In the genomic region with DNA sequence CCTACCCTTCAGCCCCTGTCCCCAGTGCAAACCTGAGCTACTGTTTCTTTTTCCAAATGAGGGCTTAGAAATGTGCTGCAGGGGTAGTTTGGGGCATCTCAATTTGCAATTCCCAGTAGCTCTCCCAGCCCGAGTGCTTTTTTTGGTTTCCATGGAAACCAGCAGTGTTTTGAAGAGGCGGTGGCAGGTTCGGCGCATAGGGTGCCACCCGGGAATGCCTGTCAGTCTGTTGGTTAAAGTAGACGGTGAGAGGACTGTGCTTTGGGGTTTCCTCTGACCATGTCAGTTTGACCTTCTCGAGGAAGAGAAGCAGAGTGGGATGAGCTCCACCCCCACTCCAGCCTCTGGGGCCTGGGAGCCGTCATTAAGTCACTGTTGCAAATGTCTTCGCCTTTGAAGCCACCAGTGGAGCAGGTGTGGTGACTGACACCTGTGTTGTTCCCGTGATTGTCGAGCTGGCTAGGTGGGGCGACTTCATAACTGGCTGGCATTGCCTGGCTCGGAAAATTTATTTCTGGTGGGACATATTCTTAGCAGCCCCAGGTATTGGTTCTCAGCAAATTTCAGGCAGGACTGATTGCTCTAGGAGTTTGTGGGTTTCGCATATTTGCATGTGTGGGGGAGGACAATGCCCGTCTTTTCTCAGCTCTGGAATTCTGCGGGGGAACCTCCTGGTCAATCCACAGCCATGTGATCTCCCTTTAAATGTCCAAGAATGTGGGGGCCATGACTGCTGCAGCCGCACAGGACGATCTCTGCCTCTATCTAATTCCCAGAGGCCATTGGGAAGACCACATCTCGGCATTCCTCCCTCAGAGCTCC, we compare ENCODE assay signal across 8 mouse cellular contexts. TPM values are rescaled to one million over a fixed set of nuclear protein-coding genes. Genes with fewer than 3 reads are reported as not detected.
DNase-seq lines count a peak whose midpoint lies in the region; ATAC-seq and TF ChIP-seq lines count a peak whose summit lies in the region.

No protein-coding gene starts in this region.

- no peaks in the 10 kb centered on the region for H3K27me3 ChIP-seq in hindbrain, postnatal 0 days (ENCODE audit: insufficient read depth, low read length)
- H3K27me3 ChIP-seq in neural tube, embryonic 13.5 days, result no peaks in the 10 kb centered on the region; the same call in 1 of the 2 replicates

- TF ChIP-seq CTCF in hindbrain, postnatal 0 days (IDR thresholded peaks at IDR 0.05; ENCODE audit: low read depth), result no peak

- H3K4me3 ChIP-seq in hindbrain, postnatal 0 days (ENCODE audit: low read length), result no peak overlapping the region
- no peak overlapping the region for H3K4me3 ChIP-seq in neural tube, embryonic 13.5 days

- no peaks in the 10 kb centered on the region for H3K9me3 ChIP-seq in hindbrain, postnatal 0 days (ENCODE audit: low read length)
- no peaks in the 10 kb centered on the region for H3K9me3 ChIP-seq in neural tube, embryonic 13.5 days

- WGBS in hindbrain, postnatal 0 days, result 14% methylated on average over 19 of the region's 19 CpGs
- 13% methylated on average over 19 of the region's 19 CpGs for WGBS in neural tube, embryonic 13.5 days

- peak overlapping the region; percentile 35 for H3K4me2 ChIP-seq in hindbrain, postnatal 0 days (ENCODE audit: low read depth, low read length)
- H3K4me2 ChIP-seq in neural tube, embryonic 13.5 days, result peak overlapping the region; percentile 36

- ATAC-seq in frontal cortex, adult (ENCODE audit: low TSS enrichment), result peak; percentile 75
- ATAC-seq in hindbrain, postnatal 0 days, result peak; percentile 60; the same call in 1 of the 2 replicates
- peak; percentile 28; the same call in 1 of the 2 replicates for ATAC-seq in neural tube, embryonic 13.5 days (ENCODE audit: low read depth)
- ATAC-seq in megakaryocyte-erythroid progenitor cell, adult 5-6 weeks (replicated peaks; ENCODE audit: low FRiP score, low TSS enrichment, poor library complexity, severe bottlenecking), result no peak

- no peak overlapping the region for H3K9ac ChIP-seq in hindbrain, postnatal 0 days (replicated peaks; ENCODE audit: low read length)
- no peak overlapping the region for H3K9ac ChIP-seq in neural tube, embryonic 13.5 days

- no peaks in the 10 kb centered on the region for H3K36me3 ChIP-seq in hindbrain, postnatal 0 days (ENCODE audit: insufficient read depth, low read length)
- no peaks in the 10 kb centered on the region for H3K36me3 ChIP-seq in neural tube, embryonic 13.5 days

- peaks cover 25% of the 10 kb centered on the region for H3K4me1 ChIP-seq in hindbrain, postnatal 0 days (ENCODE audit: insufficient read depth, low read length)
- H3K4me1 ChIP-seq in neural tube, embryonic 13.5 days (replicated peaks), result peaks cover 30% of the 10 kb centered on the region

- DNase-seq in frontal cortex, postnatal 25 days (ENCODE audit: low spot score in 2 of 2), result no peak
- peak; percentile 60 for DNase-seq in embryo, embryonic 9.5 days (ENCODE audit: extremely low spot score)
- peak; percentile 79 for DNase-seq in hindbrain, postnatal 0 days (ENCODE audit: low spot score)
- no peak for DNase-seq in urinary bladder, postnatal 36 days (ENCODE audit: low spot score in 2 of 2)
- no peak for DNase-seq in adrenal gland, postnatal 36 days

- H3K27ac ChIP-seq in hindbrain, postnatal 0 days, result peak overlapping the region; percentile 58; the same call in 1 of the 2 replicates
- H3K27ac ChIP-seq in neural tube, embryonic 13.5 days (replicated peaks), result peak overlapping the region; percentile 59

RNA-seq across cellular contexts. Expression of a gene that starts 17.1 kb away (rescaled TPM):
- 143 and 164 TPM in 2 replicates for total RNA-seq in hindbrain, postnatal 0 days (2014; rRNA removed)
- 113 and 118 TPM in 2 replicates for polyA plus RNA-seq in hindbrain, postnatal 0 days (2015; fragmentation: Nextera tagmentation; extraction: Ambion mirVana)
- 52.4 and 69.6 TPM in 2 replicates for polyA plus RNA-seq in neural tube, embryonic 13.5 days (2015; fragmentation: Nextera tagmentation; extraction: Ambion mirVana)
- total RNA-seq in megakaryocyte-erythroid progenitor cell, adult 5-6 weeks (2014; fragmentation: Nextera tagmentation), result not detected in 2 replicates
- total RNA-seq in megakaryocyte-erythroid progenitor cell, adult 5-6 weeks (2017), result not detected in 2 replicates
- 1 to 10 TPM; 1.9 to 2.4 TPM for total RNA-seq in adrenal gland, postnatal 36 days (2021)

RNA-seq across cellular contexts. Expression of a gene that starts 37.5 kb away (rescaled TPM):
- total RNA-seq in hindbrain, postnatal 0 days (2014; rRNA removed), result not detected in 2 replicates
- polyA plus RNA-seq in hindbrain, postnatal 0 days (2015; fragmentation: Nextera tagmentation; extraction: Ambion mirVana), result 0.25 and 0.58 TPM in 2 replicates
- 0.62 and 0.93 TPM in 2 replicates for polyA plus RNA-seq in neural tube, embryonic 13.5 days (2015; fragmentation: Nextera tagmentation; extraction: Ambion mirVana)
- not detected in 2 replicates for total RNA-seq in megakaryocyte-erythroid progenitor cell, adult 5-6 weeks (2014; fragmentation: Nextera tagmentation)
- not detected in 2 replicates for total RNA-seq in megakaryocyte-erythroid progenitor cell, adult 5-6 weeks (2017)
- not detected for total RNA-seq in adrenal gland, postnatal 36 days (2021)

RNA-seq across cellular contexts. Expression of a gene that starts 55.9 kb away (rescaled TPM):
- total RNA-seq in hindbrain, postnatal 0 days (2014; rRNA removed), result not detected in 2 replicates
- 0.06 TPM in 1 of 2 replicates, not detected in the other for polyA plus RNA-seq in hindbrain, postnatal 0 days (2015; fragmentation: Nextera tagmentation; extraction: Ambion mirVana)
- polyA plus RNA-seq in neural tube, embryonic 13.5 days (2015; fragmentation: Nextera tagmentation; extraction: Ambion mirVana), result 0.08 and 0.26 TPM in 2 replicates
- not detected in 2 replicates for total RNA-seq in megakaryocyte-erythroid progenitor cell, adult 5-6 weeks (2014; fragmentation: Nextera tagmentation)
- not detected in 2 replicates for total RNA-seq in megakaryocyte-erythroid progenitor cell, adult 5-6 weeks (2017)
- not detected for total RNA-seq in adrenal gland, postnatal 36 days (2021)

Comparison
In these comparisons a context has a peak if more than half of its experiments do, and no peak if none do; other contexts are left out.
1. DNase-seq: peak in embryo, embryonic 9.5 days (single experiment) and hindbrain, postnatal 0 days (single experiment); none in frontal cortex, postnatal 25 days (0 of 2), urinary bladder, postnatal 36 days (0 of 2) and adrenal gland, postnatal 36 days (0 of 2).
2. RNA of a gene that starts 17.1 kb away (total RNA-seq): 143 to 164 TPM in hindbrain, postnatal 0 days; 1.9 to 2.4 TPM in adrenal gland, postnatal 36 days and not detected in megakaryocyte-erythroid progenitor cell, adult 5-6 weeks; every median in the first group is over 10 times any median in the second.